Mouse (Mus musculus): ENCODE measurements around the gene Mfsd2a. TPM values are rescaled to one million over a fixed set of nuclear protein-coding genes. Genes with fewer than 3 reads are reported as not detected.

Gene Mfsd2a
- polyA plus RNA-seq, 1 experiment: 27.6 TPM

- no peak for DNase-seq
- no peaks in the 10 kb centered on the region for H3K27me3 ChIP-seq (replicated peaks; ENCODE audit: control insufficient read depth, insufficient read depth, low read length)
- 85% methylated on average over 3 of the region's 3 CpGs for WGBS
Measured at GRCm38 (mm10) chr4:122937489-122937888, 23.5 kb downstream of the Mfsd2a start.

GRCm38 (mm10) chr4:122935466-122936099 is 25.4 kb downstream of the Mfsd2a start:
- 78% methylated on average over 9 of the region's 9 CpGs for WGBS
- Histone ChIP-seq H3K4me3 (ENCODE audit: insufficient read depth, low read depth, low read length) (no peak overlapping the region), H3K27ac (ENCODE audit: insufficient read depth, low read depth, low read length) (no peak overlapping the region), H3K27me3 (replicated peaks; ENCODE audit: control insufficient read depth, insufficient read depth, low read length) (no peaks in the 10 kb centered on the region), H3K36me3 (ENCODE audit: control insufficient read depth, insufficient read depth, low read length) (no peaks in the 10 kb centered on the region), H3K4me1 (ENCODE audit: control insufficient read depth, insufficient read depth, low read length) (peaks cover 5% of the 10 kb centered on the region; the same call in 1 of the 2 replicates)
- TF ChIP-seq CTCF (conservative IDR thresholded peaks at IDR 0.05; ENCODE audit: insufficient read depth, insufficient read length, low read depth, low read length): no peak
- no peak for TF ChIP-seq POLR2A (IDR thresholded peaks at IDR 0.05; ENCODE audit: low read depth, low read length)
- DNase-seq: no peak

More at GRCm38 (mm10) chr4:122937489-122937888, 23.5 kb downstream of the Mfsd2a start:
- Histone ChIP-seq H3K36me3 (ENCODE audit: control insufficient read depth, insufficient read depth, low read length) (no peaks in the 10 kb centered on the region), H3K4me1 (ENCODE audit: control insufficient read depth, insufficient read depth, low read length) (peaks cover 5% of the 10 kb centered on the region; the same call in 1 of the 2 replicates), H3K4me3 (ENCODE audit: insufficient read depth, low read depth, low read length) (no peak overlapping the region), H3K27ac (ENCODE audit: insufficient read depth, low read depth, low read length) (no peak overlapping the region)
- no peak for TF ChIP-seq POLR2A (IDR thresholded peaks at IDR 0.05; ENCODE audit: low read depth, low read length)
- TF ChIP-seq CTCF (conservative IDR thresholded peaks at IDR 0.05; ENCODE audit: insufficient read depth, insufficient read length, low read depth, low read length): no peak

GRCm38 (mm10) chr4:122933857-122934256 is 27.1 kb downstream of the Mfsd2a start:
- H3K27ac ChIP-seq (ENCODE audit: insufficient read depth, low read depth, low read length): peak overlapping the region; percentile 39; the same call in 1 of the 2 replicates
- 13% methylated on average over 3 of the region's 3 CpGs for WGBS
- DNase-seq: peak; percentile 48
- no peaks in the 10 kb centered on the region for H3K36me3 ChIP-seq (ENCODE audit: control insufficient read depth, insufficient read depth, low read length)
- TF ChIP-seq CTCF (conservative IDR thresholded peaks at IDR 0.05; ENCODE audit: insufficient read depth, insufficient read length, low read depth, low read length) (no peak), POLR2A (IDR thresholded peaks at IDR 0.05; ENCODE audit: low read depth, low read length) (no peak)
- H3K4me1 ChIP-seq (ENCODE audit: control insufficient read depth, insufficient read depth, low read length): peaks cover 5% of the 10 kb centered on the region; the same call in 1 of the 2 replicates
- H3K27me3 ChIP-seq (replicated peaks; ENCODE audit: control insufficient read depth, insufficient read depth, low read length): no peaks in the 10 kb centered on the region
- no peak overlapping the region for H3K4me3 ChIP-seq (ENCODE audit: insufficient read depth, low read depth, low read length)

- Histone ChIP-seq H3K27me3 (replicated peaks; ENCODE audit: control insufficient read depth, insufficient read depth, low read length) (no peaks in the 10 kb centered on the region), H3K4me3 (ENCODE audit: insufficient read depth, low read depth, low read length) (no peak overlapping the region), H3K4me1 (ENCODE audit: control insufficient read depth, insufficient read depth, low read length) (peaks cover 5% of the 10 kb centered on the region; the same call in 1 of the 2 replicates), H3K27ac (ENCODE audit: insufficient read depth, low read depth, low read length) (no peak overlapping the region), H3K36me3 (ENCODE audit: control insufficient read depth, insufficient read depth, low read length) (no peaks in the 10 kb centered on the region)
- DNase-seq: no peak
- WGBS: 71% methylated on average over 3 of the region's 3 CpGs
- TF ChIP-seq POLR2A (IDR thresholded peaks at IDR 0.05; ENCODE audit: low read depth, low read length) (no peak), CTCF (conservative IDR thresholded peaks at IDR 0.05; ENCODE audit: insufficient read depth, insufficient read length, low read depth, low read length) (no peak)
Measured at GRCm38 (mm10) chr4:122933051-122933591, 27.9 kb downstream of the Mfsd2a start.

DNA sequence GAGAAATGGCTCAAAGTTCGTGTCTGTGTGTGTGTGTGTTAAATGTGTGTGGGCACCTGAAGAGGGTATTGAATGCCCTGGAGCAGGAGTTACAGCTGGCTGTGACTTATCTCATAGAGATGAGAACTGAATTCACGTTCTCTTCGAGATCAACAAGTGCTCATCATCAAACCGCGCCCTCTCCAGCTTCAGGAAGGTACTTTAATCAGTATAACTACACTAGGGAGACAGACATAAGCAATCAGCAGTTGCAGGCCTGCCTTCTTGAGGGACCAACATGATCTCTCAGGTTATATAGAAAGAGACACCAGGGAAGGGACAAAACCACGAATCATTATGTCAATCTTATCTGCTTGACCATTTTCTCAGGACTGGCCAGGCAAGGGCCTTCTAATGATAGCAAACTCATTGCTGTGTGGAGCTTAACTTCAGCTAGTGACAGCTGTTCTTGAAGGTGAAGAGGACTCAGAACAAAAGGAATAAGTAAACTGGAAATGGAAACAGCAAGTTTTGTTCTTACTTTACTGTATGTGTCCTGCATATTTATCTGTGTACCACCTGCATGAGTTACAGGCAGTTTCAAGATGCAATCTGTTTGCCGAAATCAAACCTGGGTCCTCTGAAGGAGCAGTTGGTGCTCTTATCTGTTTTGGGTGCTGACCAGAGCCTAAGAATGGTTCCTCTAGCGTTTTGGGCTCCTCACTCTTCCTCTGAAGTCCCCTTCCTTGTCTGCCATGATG is 28.6 kb downstream of the Mfsd2a start:
- WGBS: 78% methylated on average over 8 of the region's 8 CpGs
- no peaks in the 10 kb centered on the region for H3K36me3 ChIP-seq (ENCODE audit: control insufficient read depth, insufficient read depth, low read length)
- no peak overlapping the region for H3K4me3 ChIP-seq (ENCODE audit: insufficient read depth, low read depth, low read length)
- H3K27ac ChIP-seq (ENCODE audit: insufficient read depth, low read depth, low read length): no peak overlapping the region
- H3K27me3 ChIP-seq (replicated peaks; ENCODE audit: control insufficient read depth, insufficient read depth, low read length): no peaks in the 10 kb centered on the region
- peaks cover 5% of the 10 kb centered on the region; the same call in 1 of the 2 replicates for H3K4me1 ChIP-seq (ENCODE audit: control insufficient read depth, insufficient read depth, low read length)
- TF ChIP-seq CTCF (conservative IDR thresholded peaks at IDR 0.05; ENCODE audit: insufficient read depth, insufficient read length, low read depth, low read length): no peak
- no peak for TF ChIP-seq POLR2A (IDR thresholded peaks at IDR 0.05; ENCODE audit: low read depth, low read length)
- DNase-seq: no peak

- Histone ChIP-seq H3K27me3 (replicated peaks; ENCODE audit: control insufficient read depth, insufficient read depth, low read length) (no peaks in the 10 kb centered on the region), H3K4me3 (ENCODE audit: insufficient read depth, low read depth, low read length) (no peak overlapping the region), H3K36me3 (ENCODE audit: control insufficient read depth, insufficient read depth, low read length) (no peaks in the 10 kb centered on the region), H3K27ac (ENCODE audit: insufficient read depth, low read depth, low read length) (no peak overlapping the region), H3K4me1 (ENCODE audit: control insufficient read depth, insufficient read depth, low read length) (peaks cover 5% of the 10 kb centered on the region; the same call in 1 of the 2 replicates)
- DNase-seq: no peak
- WGBS: 87% methylated on average over 2 of the region's 2 CpGs
- TF ChIP-seq POLR2A (IDR thresholded peaks at IDR 0.05; ENCODE audit: low read depth, low read length): no peak
- TF ChIP-seq CTCF (conservative IDR thresholded peaks at IDR 0.05; ENCODE audit: insufficient read depth, insufficient read length, low read depth, low read length): no peak
Measured at GRCm38 (mm10) chr4:122930939-122931590, 29.9 kb downstream of the Mfsd2a start.

All from kidney, adult 2 months (tissue).